Mouse (Mus musculus) intestine, embryonic 15.5 days (tissue): Measurements from ENCODE around the gene Gm9903. TPM values are rescaled to one million over a fixed set of nuclear protein-coding genes. Genes with fewer than 3 reads are reported as not detected.

Experiments used
- ATAC-seq: fragments of 200-750 bp; cut with Nextera tagmentation; 2 replicates; pipeline ENCODE4 v1.8.0; 2017; ENCODE audit warnings: moderate TSS enrichment, moderate library complexity
- H3K27ac ChIP-seq: fragments of 300-500 bp; sonication (generic); 2 replicates; pipeline ENCODE4 v1.5.1; 2015; ENCODE audit warnings: mild to moderate bottlenecking, inconsistent platforms
- H3K27me3 ChIP-seq: fragments of 300-500 bp; sonication (generic); replicated peaks from 2 replicates; pipeline ENCODE4 v1.6.1; 2015; ENCODE audit warnings: inconsistent platforms
- H3K36me3 ChIP-seq: fragments of 300-500 bp; sonication (generic); 2 replicates; pipeline ENCODE4 v1.6.1; 2015; ENCODE audit warnings: inconsistent platforms
- H3K4me1 ChIP-seq: fragments of 300-500 bp; sonication (generic); replicated peaks from 2 replicates; pipeline ENCODE4 v1.6.1; 2015; ENCODE audit warnings: inconsistent platforms
- H3K4me2 ChIP-seq: fragments of 300-500 bp; sonication (generic); replicated peaks from 2 replicates; pipeline ENCODE4 v1.6.1; 2015; ENCODE audit warnings: mild to moderate bottlenecking, inconsistent platforms
- H3K4me3 ChIP-seq: fragments of 300-500 bp; sonication (generic); replicated peaks from 2 replicates; pipeline ENCODE4 v1.5.1; 2015; ENCODE audit warnings: inconsistent platforms
- H3K9ac ChIP-seq: fragments of 300-500 bp; sonication (generic); 2 replicates; pipeline ENCODE4 v1.6.1; 2015; ENCODE audit warnings: inconsistent platforms
- H3K9me3 ChIP-seq: fragments of 300-500 bp; sonication (generic); 2 replicates; pipeline ENCODE4 v1.6.1; 2016; ENCODE audit warnings: inconsistent platforms
- WGBS: fragments of 180-500 bp; shearing (Covaris S2); methylation state at CpG from one replicate; pipeline ENCODE4 v1.1.7; 2015; 5-methylcytosine and 5-hydroxymethylcytosine counted together
- polyA plus RNA-seq: library from polyadenylated mRNA; unstranded; fragments of >200 nt; fragmentation: Nextera tagmentation; extraction: Ambion mirVana; gene quantifications from 2 replicates; pipeline ENCODE4 v1.2.1, GENCODE M21; 2015

Gene Gm9903
- 0.26 and 0.30 TPM in 2 replicates for polyA plus RNA-seq

DNA sequence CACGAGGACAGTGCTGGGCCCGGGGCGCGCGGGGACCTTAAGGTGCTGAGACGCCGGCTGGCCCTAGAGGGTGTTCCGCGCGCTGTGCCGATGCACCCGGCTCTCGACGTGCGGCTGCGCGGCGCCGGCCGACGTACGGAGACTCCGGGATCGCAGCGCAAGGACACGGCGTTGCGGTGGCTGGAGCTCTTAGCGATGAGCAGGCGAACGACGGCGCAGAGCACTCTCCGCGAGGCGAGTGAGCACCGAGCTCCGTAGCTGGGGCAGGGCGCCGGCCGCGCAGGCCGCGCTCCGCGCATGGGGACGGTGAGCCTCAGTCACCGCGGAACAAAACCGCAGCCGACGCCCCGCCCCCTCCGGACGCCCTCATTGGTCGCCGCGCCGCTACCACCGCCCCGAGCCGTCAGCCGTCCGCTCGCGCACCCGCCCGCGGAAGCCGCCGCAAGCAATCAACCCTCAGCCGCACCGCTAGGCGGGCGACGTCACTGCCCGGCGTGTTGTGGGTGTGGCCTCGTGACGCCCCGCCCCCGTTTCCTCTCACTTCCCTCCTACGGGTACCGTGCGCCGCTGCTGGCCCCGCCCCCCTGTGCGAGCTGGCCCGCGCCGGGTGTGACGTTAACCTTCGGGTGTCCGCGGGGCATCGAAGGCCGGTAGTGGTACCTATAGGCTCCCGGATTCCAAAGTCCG, at the start of gene Gm9903, which contains the start of gene Fam53a:
Gm9903 (plus strand) TSS at position 625 of the 687 bp plus-strand sequence.
Fam53a (minus strand) TSS at position 335 of the 687 bp plus-strand sequence.
- peak within 1 kb of the TSS; percentile 85 for H3K4me3 ChIP-seq
- WGBS, result under 1% methylated on average over 98 of the region's 99 CpGs
- H3K27ac ChIP-seq, result peak within 1 kb of the TSS; percentile 93
- peak within 1 kb of the TSS; percentile 87 for H3K9ac ChIP-seq
- peak within 1 kb of the TSS; percentile 80 for H3K4me2 ChIP-seq
- peak; percentile 97 for ATAC-seq
- H3K27me3 ChIP-seq, result no peaks in the 10 kb centered on the region
- H3K36me3 ChIP-seq, result no peaks in the 10 kb centered on the region
- H3K9me3 ChIP-seq, result no peaks in the 10 kb centered on the region
- H3K4me1 ChIP-seq, result peaks cover 12% of the 10 kb centered on the region

DNA sequence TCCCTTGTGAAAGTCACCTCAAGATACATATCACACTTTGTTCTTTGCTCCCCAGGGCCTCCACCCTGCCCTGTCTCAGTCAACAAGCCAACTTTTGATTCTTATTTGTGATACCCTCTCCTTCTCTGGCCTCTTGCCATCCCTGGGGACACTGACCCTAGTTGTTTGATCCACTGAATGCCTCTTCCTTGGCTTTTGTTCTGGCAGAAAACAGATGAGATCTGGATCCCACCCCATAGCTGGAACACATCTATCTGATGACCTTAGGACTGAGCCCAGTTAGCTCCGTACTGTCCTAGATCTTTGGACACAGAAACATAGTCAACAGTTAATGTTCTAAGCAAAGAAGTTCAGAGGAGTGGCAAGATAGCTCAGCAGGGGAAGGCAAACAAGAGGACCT, 49.4 kb upstream of the Gm9903 start:
- no peaks in the 10 kb centered on the region for H3K9me3 ChIP-seq
- no peaks in the 10 kb centered on the region for H3K4me1 ChIP-seq
- no peak overlapping the region for H3K4me3 ChIP-seq
- 70% methylated on average over 1 of the region's 1 CpGs for WGBS
- no peaks in the 10 kb centered on the region for H3K27me3 ChIP-seq
- H3K9ac ChIP-seq, result no peak overlapping the region
- H3K36me3 ChIP-seq, result no peaks in the 10 kb centered on the region
- H3K4me2 ChIP-seq, result no peak overlapping the region
- no peak for ATAC-seq
- H3K27ac ChIP-seq, result no peak overlapping the region

DNA sequence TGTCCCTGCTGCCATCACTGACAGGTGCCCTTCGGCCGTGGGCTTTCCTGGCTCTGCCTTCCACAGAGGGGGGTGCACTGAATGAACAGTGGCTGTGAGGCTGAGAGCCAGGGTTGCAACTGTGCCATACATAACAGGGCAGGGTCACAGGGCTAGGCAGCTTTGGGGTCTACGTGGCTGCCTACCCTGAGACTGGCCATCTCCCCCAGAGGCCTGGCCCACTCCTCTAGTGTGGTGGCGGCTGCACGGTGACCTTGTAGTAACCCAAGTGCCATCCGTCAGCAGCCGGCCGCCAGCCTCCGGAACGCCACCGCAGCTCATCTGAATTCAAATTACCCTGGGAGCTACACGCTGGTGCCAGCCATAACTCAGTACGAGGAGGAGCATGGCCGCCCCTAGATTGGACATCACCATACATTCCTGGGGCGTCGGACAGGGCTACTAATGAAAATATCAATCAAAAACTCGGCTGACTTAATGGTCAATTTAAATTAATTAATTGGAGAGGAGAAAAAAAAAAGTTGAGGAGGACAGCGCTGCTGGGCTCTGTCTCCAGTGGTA, 42.1 kb upstream of the Gm9903 start:
- H3K9ac ChIP-seq, result no peak overlapping the region
- no peaks in the 10 kb centered on the region for H3K36me3 ChIP-seq
- no peaks in the 10 kb centered on the region for H3K27me3 ChIP-seq
- ATAC-seq, result no peak
- H3K9me3 ChIP-seq, result no peaks in the 10 kb centered on the region
- H3K4me3 ChIP-seq, result no peak overlapping the region
- no peak overlapping the region for H3K27ac ChIP-seq
- WGBS, result 68% methylated on average over 18 of the region's 18 CpGs
- H3K4me1 ChIP-seq, result no peaks in the 10 kb centered on the region
- no peak overlapping the region for H3K4me2 ChIP-seq

DNA sequence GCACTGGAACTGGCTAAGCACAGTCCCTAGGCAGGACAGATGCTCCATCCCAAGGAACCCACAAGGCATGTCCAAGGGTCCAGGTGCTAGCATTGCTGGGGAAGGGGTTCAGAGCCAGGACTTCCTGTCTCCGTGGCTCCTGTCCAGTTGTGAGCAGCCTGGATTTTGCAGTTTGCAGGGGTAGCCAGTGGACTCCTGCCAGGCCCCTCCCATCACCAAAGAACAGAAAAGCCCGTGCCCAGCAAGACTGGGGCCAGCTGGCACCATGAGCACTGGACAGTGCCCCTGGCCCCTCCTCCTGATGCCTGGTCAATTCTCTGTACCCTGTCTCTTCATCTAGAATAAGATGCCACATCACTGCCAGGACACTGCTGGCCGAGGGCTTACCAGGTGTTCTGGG, 41.7 kb upstream of the Gm9903 start:
- Histone ChIP-seq H3K27ac (no peak overlapping the region), H3K36me3 (no peaks in the 10 kb centered on the region), H3K9ac (no peak overlapping the region), H3K4me3 (no peak overlapping the region), H3K27me3 (no peaks in the 10 kb centered on the region), H3K4me1 (no peaks in the 10 kb centered on the region), H3K9me3 (no peaks in the 10 kb centered on the region), H3K4me2 (no peak overlapping the region)
- no peak for ATAC-seq
- WGBS, result 63% methylated on average over 3 of the region's 3 CpGs

DNA sequence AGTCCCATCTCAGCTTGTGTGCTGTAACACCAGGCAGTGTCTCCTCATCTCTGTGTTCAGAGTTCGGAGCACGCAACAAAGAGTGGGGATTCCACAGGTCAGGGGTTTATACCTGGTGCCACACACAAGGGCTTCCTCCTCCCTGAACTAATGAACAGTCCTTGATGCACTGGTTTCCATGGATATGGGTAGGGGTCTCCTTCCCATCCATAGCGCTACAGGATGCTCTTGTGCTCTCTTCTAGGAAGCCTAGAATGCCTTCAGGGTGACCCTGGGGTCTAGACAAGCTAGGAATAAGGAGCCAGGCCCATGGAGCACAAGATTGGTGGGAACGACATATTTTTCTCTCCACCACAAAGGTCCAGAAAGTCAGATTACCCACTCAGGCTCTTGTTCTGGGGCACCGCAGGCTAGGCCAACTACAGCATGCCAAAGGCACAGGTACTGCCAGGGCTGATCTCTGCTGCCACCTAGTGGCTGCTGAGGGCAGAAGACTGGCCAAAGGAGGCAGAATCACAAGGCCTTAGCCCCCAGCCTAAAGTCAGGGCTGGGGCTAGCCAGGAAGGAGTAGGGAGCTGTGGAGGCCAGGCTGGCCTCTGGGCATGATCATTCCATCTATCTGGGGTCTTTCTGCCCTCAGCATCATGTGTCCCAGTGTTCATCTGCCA, 40.4 kb upstream of the Gm9903 start:
- 70% methylated on average over 5 of the region's 5 CpGs for WGBS
- Histone ChIP-seq H3K9me3 (no peaks in the 10 kb centered on the region), H3K4me2 (no peak overlapping the region), H3K4me3 (no peak overlapping the region), H3K9ac (no peak overlapping the region), H3K27ac (no peak overlapping the region), H3K4me1 (no peaks in the 10 kb centered on the region), H3K27me3 (no peaks in the 10 kb centered on the region), H3K36me3 (no peaks in the 10 kb centered on the region)
- ATAC-seq, result no peak

DNA sequence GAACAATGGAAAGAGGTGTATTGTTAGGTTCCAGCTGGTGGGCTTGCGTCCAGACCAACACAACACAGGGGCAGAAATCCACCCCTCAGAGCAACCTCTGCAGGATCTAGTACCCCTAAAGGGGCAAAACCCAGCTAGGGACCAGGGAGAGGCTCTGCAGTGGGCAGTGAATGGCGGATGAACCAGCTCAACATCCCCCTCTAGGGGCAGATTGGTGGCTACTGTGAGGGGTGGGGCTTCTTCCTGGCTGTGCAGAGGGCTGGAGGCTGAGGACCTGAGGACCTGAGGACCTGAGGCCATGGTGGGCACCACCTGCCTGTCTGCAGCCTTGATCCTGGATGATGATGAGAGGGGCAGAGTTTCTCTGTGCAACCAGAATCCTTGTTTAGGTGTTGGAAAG, 36.1 kb upstream of the Gm9903 start:
- Histone ChIP-seq H3K36me3 (no peaks in the 10 kb centered on the region), H3K27me3 (no peaks in the 10 kb centered on the region), H3K4me2 (no peak overlapping the region), H3K4me1 (no peaks in the 10 kb centered on the region), H3K27ac (no peak overlapping the region), H3K9me3 (no peaks in the 10 kb centered on the region), H3K9ac (no peak overlapping the region), H3K4me3 (no peak overlapping the region)
- WGBS, result 27% methylated on average over 2 of the region's 2 CpGs
- no peak for ATAC-seq

DNA sequence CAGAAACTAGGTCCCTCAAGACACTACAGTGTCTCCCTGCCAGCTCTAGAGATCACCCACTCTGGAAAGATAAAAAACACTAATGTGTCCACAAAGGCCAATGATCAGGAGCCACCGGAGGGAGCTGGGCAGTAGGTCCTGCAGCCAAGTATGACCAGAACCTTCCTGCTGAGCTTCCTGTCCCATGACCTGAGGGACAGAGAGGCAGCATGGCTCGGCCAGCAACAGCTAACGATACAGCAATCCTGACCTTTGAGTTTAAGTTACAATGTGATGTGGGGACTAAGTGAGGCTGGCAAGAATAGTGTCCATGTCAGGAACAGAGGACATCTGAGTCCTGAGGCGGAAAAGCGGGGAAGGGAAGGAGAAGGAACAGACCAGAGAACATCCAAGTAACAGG, 24.4 kb upstream of the Gm9903 start:
- WGBS, result 80% methylated on average over 5 of the region's 5 CpGs
- Histone ChIP-seq H3K9me3 (no peaks in the 10 kb centered on the region), H3K9ac (no peak overlapping the region), H3K4me2 (no peak overlapping the region), H3K4me3 (no peak overlapping the region), H3K4me1 (no peaks in the 10 kb centered on the region), H3K27me3 (no peaks in the 10 kb centered on the region), H3K36me3 (peaks cover 18% of the 10 kb centered on the region), H3K27ac (no peak overlapping the region)
- ATAC-seq, result no peak

DNA sequence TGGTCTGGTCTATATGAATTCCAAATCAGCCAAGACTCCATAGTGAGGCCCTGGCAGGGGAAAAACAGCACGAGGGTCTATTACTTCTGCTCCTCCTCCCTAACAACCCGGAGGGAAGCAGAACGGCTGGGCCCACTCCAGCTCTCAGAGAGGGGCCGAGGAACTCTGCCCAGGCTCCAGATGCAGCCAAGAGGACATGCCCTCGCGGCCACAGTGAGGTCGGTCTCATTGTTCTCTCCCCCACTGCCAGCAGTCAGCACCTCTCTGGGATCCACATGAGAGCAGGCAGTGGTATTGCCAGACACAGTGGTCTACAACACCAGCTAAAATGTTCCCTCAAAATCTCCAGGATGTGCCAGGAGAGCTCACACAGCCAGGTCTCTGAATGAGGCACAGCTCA, 23.1 kb upstream of the Gm9903 start:
- H3K9me3 ChIP-seq, result no peaks in the 10 kb centered on the region
- ATAC-seq, result no peak
- no peak overlapping the region for H3K4me2 ChIP-seq
- no peak overlapping the region for H3K27ac ChIP-seq
- H3K36me3 ChIP-seq, result peaks cover 18% of the 10 kb centered on the region
- WGBS, result 82% methylated on average over 7 of the region's 7 CpGs
- H3K4me1 ChIP-seq, result no peaks in the 10 kb centered on the region
- no peak overlapping the region for H3K9ac ChIP-seq
- H3K4me3 ChIP-seq, result no peak overlapping the region
- H3K27me3 ChIP-seq, result no peaks in the 10 kb centered on the region

DNA sequence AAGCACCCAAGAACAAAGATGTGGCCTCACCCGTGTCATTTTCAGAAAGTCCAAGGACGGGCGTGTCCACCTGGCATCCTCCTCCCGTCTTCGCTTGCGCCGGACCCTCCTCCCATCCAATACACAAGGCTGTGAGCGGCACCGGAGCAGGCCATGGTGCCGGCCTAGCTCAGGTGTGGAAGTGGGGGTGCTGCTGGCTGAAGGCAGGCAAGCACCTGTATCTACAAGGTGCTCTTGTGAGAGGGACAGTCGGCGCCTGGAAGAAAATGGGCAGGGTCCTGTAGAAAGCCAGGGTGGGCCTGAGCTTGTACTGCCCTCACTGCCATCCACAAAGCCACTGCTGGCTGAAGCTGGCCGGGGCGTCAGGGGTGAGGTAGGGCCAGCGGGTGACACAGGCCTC, 22.3 kb upstream of the Gm9903 start:
- Histone ChIP-seq H3K9me3 (no peaks in the 10 kb centered on the region), H3K4me3 (no peak overlapping the region), H3K27me3 (no peaks in the 10 kb centered on the region), H3K4me2 (no peak overlapping the region), H3K4me1 (no peaks in the 10 kb centered on the region), H3K27ac (no peak overlapping the region), H3K9ac (no peak overlapping the region), H3K36me3 (peaks cover 23% of the 10 kb centered on the region)
- ATAC-seq, result no peak
- 94% methylated on average over 15 of the region's 15 CpGs for WGBS

DNA sequence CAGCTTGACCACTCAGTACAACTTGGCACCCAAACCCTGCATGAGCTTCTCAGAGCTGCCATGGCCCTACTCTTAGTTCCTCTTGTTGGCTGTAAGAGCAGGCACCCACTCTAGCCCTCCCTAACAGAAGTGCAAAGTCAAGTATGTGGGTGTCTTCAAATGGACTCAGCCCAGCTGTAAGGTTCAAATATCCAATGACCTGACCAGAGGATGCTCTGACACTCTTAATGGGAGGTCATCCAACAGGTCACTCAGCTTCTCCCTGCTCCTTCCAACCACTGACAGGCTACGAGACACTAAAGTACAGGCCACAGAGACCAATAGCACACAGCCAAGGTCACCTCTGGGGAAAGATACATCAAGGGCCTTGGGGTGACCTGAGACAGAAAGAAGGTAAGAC, 20.5 kb upstream of the Gm9903 start:
- no peak overlapping the region for H3K27ac ChIP-seq
- WGBS, result 93% methylated on average over 1 of the region's 1 CpGs
- no peaks in the 10 kb centered on the region for H3K9me3 ChIP-seq
- H3K4me2 ChIP-seq, result no peak overlapping the region
- no peaks in the 10 kb centered on the region for H3K27me3 ChIP-seq
- H3K36me3 ChIP-seq, result peaks cover 27% of the 10 kb centered on the region
- no peak overlapping the region for H3K9ac ChIP-seq
- H3K4me3 ChIP-seq, result no peak overlapping the region
- no peak for ATAC-seq
- no peaks in the 10 kb centered on the region for H3K4me1 ChIP-seq

DNA sequence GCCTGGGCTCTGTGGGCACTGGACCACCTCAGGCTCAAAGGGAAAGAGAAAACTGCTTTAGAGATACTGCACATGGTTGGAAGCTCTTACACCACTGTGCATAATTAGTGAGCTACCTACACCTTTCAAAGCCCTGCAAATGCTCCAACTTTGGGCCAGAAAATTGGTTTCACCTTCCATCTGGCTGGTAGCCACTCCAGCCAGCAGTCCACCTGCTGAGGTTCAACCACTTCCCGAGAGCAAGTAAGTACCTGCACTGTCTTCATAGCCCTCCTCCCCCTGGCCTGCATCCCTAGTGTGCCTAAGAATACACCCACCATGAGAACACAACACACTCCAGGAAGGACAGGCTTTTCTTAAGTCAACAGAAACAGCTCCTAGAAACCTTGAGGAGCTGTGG, 17.9 kb upstream of the Gm9903 start:
- no peak for ATAC-seq

DNA sequence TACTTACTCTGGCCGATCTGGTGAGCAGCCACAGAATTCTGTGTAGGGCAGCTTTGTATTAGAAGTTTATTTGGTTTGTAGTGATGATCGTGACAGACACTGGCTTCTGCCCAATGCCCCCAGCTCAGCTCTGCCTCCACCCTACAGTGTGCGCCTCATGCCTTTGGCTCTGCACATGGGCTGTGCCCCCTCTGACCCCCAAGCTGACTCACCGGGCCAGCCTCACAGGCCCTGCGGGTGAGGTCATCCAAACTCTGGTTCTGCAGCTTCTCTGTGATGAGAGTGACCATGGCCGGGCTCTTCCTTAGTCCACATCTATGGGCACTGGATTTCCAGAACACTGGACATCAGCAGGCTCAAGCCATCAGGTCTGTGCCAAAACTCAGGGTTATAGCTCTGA, 15.3 kb upstream of the Gm9903 start:
- no peak for ATAC-seq

More for the DNA sequence above, 17.9 kb upstream of the Gm9903 start:
- no peak overlapping the region for H3K4me3 ChIP-seq
- no peak overlapping the region for H3K27ac ChIP-seq
- no peaks in the 10 kb centered on the region for H3K9me3 ChIP-seq
- no peaks in the 10 kb centered on the region for H3K4me1 ChIP-seq
- H3K9ac ChIP-seq, result no peak overlapping the region
- H3K4me2 ChIP-seq, result no peak overlapping the region
- peaks cover 31% of the 10 kb centered on the region for H3K36me3 ChIP-seq
- 84% methylated on average over 1 of the region's 1 CpGs for WGBS
- H3K27me3 ChIP-seq, result no peaks in the 10 kb centered on the region

More for the DNA sequence above, 15.3 kb upstream of the Gm9903 start:
- Histone ChIP-seq H3K27ac (no peak overlapping the region), H3K4me3 (no peak overlapping the region), H3K4me2 (no peak overlapping the region), H3K27me3 (no peaks in the 10 kb centered on the region), H3K4me1 (no peaks in the 10 kb centered on the region), H3K9ac (no peak overlapping the region), H3K36me3 (peaks cover 17% of the 10 kb centered on the region), H3K9me3 (no peaks in the 10 kb centered on the region)
- 89% methylated on average over 6 of the region's 6 CpGs for WGBS
